Mouse (Mus musculus): ENCODE results near the gene Rab11fip5. TPM values are rescaled to one million over a fixed set of nuclear protein-coding genes. Genes with fewer than 3 reads are reported as not detected.

The Rab11fip5 gene
- total RNA-seq, 2 experiments from 2014 or later, result 65.7 to 66.8 TPM

DNA sequence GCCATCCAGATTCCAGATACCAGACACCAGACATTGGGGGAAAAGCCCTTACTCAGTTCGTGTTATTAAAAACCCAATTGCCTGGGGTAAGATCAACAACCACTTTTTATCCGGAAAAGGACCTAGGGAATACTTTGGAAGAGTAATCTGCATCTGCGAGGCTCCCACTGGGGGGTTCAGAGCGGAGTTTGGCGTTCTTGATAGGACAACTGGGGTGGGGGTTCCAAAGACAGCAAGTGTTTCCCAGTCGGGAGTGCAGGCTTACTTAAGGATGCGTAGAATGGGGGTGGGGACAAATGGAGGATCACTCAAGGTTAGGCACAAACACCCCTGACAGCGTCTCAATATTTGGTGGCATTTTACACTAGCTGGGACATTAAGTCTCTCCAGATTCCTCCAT lies 42.7 kb downstream of the Rab11fip5 start:
- DNase-seq (ENCODE audit: low spot score in 2 of 2), result no peak
- intact Hi-C loops (cut with DNase I), result loop anchor here (5.0 kb wide), 1 partner anchor 94 kb away; no protein-coding TSS in a partner anchor

DNA sequence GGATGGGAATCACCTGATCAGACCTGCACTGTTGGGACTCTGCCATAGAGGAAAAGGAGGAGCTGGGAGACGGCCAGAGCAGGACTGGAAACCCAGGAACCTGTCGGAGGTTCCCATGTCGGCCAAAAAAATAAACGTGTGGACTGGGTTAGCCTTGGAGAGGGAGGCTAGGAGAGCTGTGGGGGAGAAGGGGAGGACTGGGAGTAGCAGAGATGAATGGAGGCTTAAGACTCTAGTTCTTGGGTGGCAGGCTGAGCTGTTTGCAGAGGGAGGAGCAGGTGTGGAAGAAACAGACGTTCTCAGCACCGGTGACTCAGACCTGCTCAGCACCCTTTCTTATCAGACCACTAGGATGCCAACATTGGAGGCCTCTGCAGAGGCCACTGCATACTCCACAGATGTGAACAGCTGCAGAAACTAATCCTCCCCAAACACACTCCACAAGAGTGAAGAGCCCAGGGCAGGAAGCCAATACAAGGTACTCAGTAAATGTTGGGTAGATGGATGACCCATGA lies 43.2 kb downstream of the Rab11fip5 start:
- DNase-seq (ENCODE audit: low spot score in 2 of 2), result peak in 1 of 2 experiments; percentile 68
- intact Hi-C loops (cut with DNase I), result loop anchor here (5.0 kb wide), 1 partner anchor 94 kb away; no protein-coding TSS in a partner anchor

DNA sequence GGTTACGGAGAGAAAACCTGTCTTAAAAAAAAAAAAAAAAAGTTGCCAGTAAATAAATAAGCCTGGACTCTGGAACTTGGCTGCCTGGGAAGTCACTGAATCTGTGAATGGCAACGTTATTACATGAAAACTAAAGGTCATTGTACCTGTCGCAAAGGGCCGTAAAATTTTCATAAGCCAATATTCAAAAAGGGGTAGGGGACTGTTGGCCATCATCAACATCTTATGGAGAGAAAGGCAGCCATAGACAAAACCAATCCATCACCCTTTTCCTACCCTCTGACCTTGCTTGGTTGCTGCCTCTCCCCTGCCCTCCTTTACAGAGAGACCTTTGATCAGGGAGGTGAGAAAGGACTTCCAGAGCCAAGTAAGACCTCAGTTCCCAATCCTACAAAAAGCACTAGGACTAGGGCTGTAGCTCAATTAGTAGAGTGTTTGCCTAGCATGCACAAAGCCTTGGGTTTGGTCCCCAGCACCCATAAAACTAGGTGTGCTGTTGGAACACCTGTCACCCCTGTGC lies 44.7 kb downstream of the Rab11fip5 start:
- DNase-seq (ENCODE audit: low spot score in 2 of 2), result no peak
- intact Hi-C loops (cut with DNase I), result loop anchor here (5.0 kb wide), 1 partner anchor 92 kb away; no protein-coding TSS in a partner anchor

DNA sequence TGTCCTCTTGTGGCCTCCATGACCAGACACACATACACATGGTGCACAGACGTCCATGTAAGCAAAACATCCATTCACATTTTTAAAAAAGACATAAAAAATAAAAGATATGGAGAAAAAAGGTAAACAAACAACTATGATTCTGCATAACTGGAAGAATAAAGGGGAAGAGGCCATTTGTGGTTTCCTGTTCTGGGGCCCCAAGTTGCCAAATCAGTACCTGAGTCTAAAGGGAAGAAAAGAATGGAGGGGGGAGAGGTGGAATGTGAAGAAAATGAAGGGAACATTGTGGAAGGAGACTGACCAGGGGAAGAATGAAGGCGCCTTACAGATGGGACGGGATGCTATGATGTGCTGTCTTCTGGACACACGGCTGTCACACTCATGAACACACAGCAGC lies 47.9 kb downstream of the Rab11fip5 start:
- DNase-seq (ENCODE audit: low spot score in 2 of 2), result no peak
- intact Hi-C loops (cut with DNase I), result no loop called here

DNA sequence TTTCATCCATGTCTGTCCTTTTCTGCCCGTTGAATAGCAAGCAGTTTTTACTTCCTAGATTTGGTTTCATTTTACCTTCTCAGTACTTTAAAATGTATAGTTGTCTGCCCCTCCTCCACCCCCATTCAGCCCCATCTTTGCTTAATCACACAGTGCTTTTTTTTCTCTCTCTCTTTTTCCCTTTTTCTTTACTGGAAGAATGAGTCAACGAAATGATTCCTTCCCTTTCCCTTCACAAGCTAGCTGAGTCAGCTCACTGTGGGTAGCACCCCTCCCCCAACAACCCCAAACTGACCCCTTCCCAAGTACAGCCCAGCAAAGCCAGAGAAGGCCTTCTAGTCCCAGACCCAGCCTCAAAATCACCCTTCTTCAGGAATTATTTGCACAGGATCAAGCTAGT lies 49.3 kb downstream of the Rab11fip5 start:
- peak in 1 of 2 experiments; percentile 51 for DNase-seq (ENCODE audit: low spot score in 2 of 2)
- intact Hi-C loops (cut with DNase I), result no loop called here

DNA sequence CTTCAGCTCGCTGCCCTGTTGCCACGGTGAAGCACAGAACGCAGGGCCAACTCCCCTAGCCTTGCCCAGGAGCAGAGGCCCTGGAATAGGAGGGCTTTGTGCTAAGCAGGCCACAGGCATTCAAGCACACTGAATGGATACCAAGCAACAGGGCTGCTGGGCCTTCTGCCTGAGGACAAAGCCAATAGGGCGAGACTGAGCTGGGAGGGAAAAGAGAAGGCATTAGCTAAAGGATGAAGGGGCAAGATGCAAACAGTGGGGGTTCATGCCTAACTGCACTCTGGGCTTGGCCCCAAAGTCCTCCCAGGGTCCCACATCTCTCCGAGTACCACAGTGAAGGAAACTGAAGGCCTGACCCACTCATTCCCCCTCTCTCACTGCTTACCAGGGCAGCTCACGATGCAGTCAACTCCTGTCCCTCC lies 54.0 kb downstream of the Rab11fip5 start:
- intact Hi-C loops (cut with DNase I), result loop anchor here (1.0 kb wide), 1 partner anchor 18 kb away; no protein-coding TSS in a partner anchor

DNA sequence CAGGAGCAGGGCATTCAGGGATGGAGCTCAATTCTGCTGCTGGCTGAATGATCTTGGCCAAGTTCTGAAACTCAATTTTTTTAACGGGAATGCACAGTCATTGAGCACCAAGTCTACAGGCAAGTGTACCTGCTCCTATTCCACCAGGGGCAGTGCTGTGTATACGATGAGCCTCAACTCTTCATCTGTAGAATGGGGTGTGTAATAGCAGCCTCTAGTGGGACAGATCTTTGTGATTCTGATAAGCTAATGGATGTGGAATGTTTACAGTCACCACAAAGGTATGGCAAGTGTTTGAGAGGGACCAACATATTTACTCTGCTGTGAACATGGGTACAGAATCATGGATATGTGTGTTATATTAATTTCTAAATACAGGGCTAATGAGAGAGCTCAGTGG lies 58.2 kb downstream of the Rab11fip5 start:
- intact Hi-C loops (cut with DNase I), result no loop called here
- DNase-seq (ENCODE audit: low spot score in 2 of 2), result no peak

More for the DNA sequence above, 54.0 kb downstream of the Rab11fip5 start:
- peak in 1 of 2 experiments; percentile 66 for DNase-seq (ENCODE audit: low spot score in 2 of 2)

DNA sequence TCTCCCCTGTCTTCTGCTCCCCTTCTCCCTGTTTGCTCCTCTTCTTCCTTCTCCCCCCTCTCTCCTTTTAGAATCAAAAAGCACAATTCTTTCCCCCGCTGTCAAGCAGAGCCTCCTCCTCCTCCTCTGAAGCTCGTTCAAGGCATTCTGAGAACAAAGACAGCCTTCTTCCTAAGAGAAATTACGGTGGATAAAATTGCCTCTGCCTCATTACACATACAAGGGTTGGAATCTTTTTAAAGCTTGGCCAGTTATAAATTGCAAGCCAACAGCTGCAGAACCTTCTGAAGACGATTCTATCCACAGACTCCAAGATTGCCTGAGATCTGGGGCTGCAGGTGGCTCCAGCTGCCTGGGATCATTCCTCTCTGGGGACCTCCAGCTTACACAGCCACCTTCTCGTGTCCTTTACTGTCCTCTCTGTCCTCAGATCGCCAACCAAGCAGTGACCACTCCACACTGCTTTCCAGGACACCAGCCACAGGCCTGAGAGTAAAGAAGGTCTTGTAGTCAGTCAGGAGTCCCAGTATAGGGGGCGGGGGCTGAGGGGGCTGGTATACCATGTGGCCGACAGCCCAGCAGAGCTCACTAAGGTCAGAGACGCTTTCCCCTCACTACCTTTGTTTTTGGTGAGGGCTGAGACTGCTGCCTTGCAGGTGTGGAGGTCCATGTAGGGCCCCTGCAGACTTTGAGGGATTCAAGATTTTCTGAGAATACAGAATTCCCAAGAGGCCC lies 60.2 kb downstream of the Rab11fip5 start:
- intact Hi-C loops (cut with DNase I), result no loop called here
- DNase-seq (ENCODE audit: low spot score in 2 of 2), result peak in 1 of 2 experiments; percentile 77

DNA sequence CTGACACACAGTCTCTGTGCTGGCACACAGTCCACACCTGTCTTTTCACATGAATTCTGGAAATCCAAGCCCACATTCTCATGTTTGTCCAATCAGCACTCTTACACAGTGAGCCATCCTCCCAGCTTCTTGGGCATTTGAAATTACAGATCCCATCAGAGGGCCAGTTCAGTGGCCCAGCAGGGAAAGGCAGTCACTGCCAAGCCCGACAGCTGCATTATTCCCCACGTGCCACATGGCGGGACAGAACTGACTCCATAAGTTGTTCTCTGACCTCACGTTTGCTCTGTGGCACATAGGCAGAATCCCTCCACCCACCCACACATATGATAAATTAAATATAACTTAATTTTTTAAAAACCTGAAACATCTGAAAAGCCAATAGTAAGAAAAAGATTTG lies 66.5 kb downstream of the Rab11fip5 start:
- intact Hi-C loops (cut with DNase I), result no loop called here
- DNase-seq (ENCODE audit: low spot score in 2 of 2), result no peak

DNA sequence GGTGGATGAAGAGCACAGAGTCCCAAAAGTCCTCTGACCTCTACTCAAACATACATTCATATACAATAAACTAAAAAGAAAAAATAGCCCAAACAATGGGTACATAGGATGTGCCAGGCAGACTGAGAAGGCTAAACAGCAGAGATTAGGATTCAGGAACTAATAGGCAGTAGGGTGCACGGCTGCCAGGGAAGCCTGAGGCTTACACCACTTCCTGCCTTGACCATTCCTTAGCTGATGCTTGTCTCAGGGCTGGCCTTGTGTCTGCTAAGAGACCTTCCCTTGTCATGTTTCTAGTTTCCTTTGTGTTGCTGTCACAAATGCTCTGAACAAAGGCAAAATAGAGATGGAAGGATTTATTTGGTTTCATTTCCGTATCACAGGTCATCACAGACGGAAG lies 68.1 kb downstream of the Rab11fip5 start:
- intact Hi-C loops (cut with DNase I), result no loop called here
- no peak for DNase-seq (ENCODE audit: low spot score in 2 of 2)

DNA sequence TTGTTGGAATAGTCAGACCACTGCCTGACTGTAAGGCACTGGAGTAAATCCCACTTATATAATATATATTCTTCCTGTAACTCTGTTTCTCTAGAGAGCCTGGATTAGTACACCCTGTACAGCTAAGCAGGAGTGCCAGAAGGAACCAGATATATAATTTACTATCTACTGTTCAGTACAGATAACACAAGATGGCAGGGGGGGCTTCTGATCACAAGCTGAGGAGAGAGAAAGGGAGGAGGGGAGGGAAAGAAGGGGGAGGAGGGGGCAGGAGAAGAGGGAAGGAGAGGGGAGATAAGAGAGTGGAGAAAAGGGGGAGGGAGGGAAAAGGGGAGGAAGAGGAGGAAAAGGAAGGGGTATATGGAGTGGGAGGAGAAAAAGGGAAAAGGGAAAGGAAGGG lies 68.6 kb downstream of the Rab11fip5 start:
- intact Hi-C loops (cut with DNase I), result no loop called here
- DNase-seq (ENCODE audit: low spot score in 2 of 2), result no peak

DNA sequence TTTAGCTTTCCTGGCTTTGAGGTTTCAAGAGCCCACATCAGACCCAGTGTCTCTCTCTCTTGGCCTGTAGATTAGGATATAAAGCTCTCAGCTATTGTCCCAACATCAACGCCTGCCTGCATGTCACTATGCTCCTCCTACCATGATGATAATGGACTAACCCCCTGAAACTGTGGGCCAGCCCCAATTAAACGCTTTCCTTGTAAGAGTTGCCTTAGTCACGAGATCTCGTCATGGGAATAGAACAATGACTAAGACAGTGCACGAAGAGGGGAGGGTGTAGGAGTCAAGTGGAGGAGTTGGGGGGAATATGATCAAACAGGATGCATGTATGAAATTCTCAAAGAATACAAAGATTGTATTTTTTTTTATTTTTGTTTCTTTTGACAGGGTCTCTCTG lies 69.5 kb downstream of the Rab11fip5 start:
- intact Hi-C loops (cut with DNase I), result no loop called here
- DNase-seq (ENCODE audit: low spot score in 2 of 2), result peak in 1 of 2 experiments; percentile 39

DNA sequence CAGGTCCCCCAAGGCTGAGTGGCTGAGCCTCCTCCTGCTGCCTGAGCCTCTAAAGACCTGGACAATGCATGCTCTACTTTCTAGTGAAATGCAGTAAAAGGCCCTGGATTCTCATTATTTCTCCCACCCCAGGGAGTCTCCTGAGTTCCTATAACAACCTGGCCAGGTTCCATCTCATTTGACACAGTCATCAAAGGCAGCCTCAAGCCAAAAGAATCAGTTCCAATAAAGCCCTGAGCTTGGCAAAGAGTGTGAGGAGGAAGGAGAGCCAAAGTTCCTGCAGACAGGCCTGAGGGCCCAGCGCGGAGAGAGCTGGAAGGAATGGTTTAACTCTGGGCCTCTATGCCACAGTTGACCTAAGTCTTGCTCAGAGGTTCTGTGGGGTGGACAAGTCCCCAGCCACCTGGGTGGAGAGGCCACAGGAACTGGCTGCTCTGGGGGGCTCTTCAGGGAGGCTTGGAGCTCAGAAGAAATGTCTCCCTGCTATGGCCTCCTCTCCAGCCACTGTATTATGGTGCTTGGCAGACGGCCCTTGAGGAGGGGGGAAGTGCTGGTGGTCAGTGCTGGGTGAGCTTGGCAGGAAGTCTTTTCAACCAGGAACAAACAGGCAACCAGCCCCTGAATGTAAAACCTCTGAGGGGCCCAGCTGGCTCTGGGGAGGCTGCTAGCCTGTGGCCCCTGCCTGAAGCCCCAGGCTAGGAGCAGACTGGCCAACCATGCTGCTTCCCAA lies 71.9 kb downstream of the Rab11fip5 start:
- intact Hi-C loops (cut with DNase I), result loop anchor here (1.0 kb wide), 1 partner anchor 18 kb away; no protein-coding TSS in a partner anchor
- peak; percentile 51 to 76 for DNase-seq (ENCODE audit: low spot score in 2 of 2)

DNA sequence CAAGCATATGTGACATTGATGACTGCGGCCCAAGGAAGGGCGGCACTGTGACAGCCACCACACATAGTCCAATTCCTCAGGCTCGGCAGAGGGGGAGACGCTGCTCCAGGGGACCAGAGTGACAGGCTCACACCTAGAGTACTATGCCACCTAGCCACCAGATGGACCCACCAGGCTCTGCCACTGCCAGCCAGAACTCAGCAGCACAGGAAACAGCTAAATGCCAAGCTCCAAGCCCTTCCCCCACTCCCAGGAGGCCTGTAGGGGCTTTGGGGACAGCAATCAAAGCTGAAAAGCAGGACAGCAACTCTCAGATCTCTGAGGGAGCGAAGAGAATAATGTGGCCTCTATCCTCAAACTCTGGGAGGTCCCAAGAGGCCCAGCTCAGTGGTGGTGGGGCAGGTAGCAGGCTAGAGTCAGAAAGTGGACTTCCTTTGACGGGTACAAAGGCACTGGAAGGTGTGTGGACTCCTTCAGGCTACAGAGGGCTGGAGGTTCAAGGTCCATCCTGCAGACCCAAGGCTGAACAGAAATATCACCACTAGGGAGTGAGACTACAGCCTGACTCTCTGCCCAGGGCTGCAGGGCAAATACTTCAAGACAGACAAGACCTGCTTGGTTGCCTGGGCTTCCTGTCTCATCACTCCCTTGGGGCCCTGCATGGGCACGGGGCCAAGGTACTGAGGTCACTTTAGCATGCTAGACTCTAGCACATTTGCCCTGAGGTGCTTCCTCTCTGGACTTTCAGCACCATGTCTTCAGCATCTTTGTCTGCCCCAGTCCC lies 78.9 kb downstream of the Rab11fip5 start:
- DNase-seq (ENCODE audit: low spot score in 2 of 2), result peak in 1 of 2 experiments; percentile 29
- intact Hi-C loops (cut with DNase I), result no loop called here

DNA sequence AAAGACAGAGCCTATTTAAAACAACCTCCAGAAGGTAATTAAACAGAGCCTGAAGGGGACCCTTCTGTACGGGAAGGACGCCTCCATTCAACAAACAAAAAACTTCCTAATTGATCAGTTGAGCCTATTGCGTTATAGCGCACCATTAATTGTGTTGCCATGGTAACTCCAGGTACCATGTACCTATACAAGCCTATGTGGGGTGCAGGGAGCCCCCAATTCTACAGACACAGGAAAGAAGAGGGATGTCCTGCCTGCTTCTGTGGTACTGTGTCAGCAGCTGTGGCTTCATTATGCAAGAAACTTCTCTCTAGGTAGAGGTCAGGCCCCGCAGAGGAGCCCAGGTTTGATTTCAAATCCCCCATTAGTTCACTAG lies 80.4 kb downstream of the Rab11fip5 start:
- no peak for DNase-seq (ENCODE audit: low spot score in 2 of 2)
- intact Hi-C loops (cut with DNase I), result no loop called here

DNA sequence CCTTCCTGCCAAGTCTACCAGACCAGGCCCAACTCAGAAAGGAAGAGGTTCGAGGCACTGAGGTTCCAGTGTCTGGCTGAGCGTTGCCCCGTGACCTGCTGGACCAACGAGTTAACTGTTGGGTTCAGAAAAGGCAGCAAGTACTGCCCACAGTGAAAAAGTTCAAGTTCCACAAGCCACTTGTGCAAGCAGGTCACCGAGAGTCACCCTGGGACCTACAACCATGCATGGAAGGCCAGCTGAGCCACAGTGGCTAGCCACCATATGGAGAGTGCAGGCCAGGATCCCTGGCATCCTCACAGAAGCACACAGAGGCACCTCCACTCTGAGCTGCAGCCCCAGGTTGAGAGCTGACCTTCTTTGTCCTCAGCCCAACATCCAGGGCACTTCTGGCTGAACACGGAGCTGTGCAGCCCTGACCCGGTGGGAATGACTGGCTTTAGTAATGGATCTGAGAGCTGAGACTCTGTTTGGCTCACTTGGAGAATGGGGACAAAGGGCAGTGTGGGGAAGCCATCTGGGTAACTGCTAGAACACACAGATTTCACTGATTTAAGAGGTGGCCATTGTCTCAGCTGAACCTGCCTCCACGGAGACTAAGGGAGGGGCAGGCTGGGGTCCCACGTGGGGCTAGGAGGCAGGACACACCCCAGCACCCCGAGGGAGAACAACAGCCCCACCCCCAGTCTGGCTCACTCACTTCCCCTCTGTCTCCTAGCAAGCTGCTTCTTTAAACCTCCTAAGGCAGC lies 81.0 kb downstream of the Rab11fip5 start:
- intact Hi-C loops (cut with DNase I), result no loop called here
- peak in 1 of 2 experiments; percentile 27 for DNase-seq (ENCODE audit: low spot score in 2 of 2)

DNA sequence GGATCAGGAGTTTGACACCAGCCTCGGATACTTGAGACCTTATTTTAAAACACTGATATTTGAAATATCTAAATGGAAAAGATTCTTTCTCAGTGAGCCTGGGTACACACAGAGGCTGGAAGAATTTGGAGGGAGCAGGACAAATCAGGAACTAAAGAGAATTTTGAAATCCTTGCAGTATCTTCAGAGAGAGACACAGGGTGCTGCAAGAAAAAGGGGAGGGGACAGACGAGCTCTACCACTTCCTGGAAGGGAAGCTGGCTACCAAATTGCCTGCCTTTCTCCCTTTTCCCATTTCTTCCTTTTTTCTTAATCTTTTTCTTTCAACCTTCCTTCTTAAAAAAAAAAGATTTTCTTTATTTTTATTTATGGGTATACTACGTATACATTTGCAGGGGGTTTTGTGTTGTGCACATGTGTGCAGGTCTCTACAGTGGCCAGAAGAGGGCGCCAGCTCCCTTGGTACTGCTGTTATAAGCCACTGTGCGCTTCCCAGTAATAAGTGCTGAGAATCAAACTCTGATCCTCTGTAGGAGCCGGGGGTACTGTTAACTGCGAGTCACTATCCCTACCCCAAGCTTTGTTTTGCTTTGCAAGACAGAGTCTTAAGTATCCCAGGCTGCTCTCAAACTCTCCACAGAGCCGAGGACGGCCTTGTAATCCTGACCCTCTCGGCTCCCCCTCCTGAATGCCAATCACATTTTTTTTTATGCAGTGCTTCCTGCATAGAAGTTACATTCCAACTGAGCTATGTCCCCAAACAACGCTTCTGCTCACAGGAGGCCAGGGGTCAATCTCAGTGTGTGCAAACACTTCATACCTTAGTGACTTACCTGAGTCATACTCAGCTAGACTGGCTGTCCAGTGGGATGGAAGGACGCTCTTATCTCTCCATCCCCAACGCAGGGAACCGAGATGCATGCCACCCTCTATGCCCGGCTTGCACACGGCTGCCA lies 83.3 kb downstream of the Rab11fip5 start:
- intact Hi-C loops (cut with DNase I), result no loop called here
- DNase-seq (ENCODE audit: low spot score in 2 of 2), result no peak

Data from left cerebral cortex, postnatal 25 days (tissue).